Mouse (Mus musculus) cortical plate, adult 2 months (tissue): ENCODE results near the gene Cfap97d1.

Experiments
- CTCF ChIP-seq: fragments of 200-500 bp; IDR thresholded peaks from 2 replicates; pipeline ENCODE4 v1.5.1; 2011; ENCODE audit warnings: mild to moderate bottlenecking, control low read depth, low read length; ENCODE audit not compliant: insufficient read depth; ENCODE audit errors: extremely low read depth
- POLR2A ChIP-seq: fragments of 200-500 bp; IDR thresholded peaks from 2 replicates; pipeline ENCODE4 v1.6.1; 2011; ENCODE audit warnings: mild to moderate bottlenecking, low read length, control low read depth; ENCODE audit not compliant: insufficient read depth; ENCODE audit errors: extremely low read depth

GRCm38 (mm10) chr11:102033055-102033591, 49.0 kb downstream of the Cfap97d1 start:
- TF ChIP-seq POLR2A (no peak), CTCF (no peak)
